Mouse (Mus musculus) stomach, embryonic 15.5 days (tissue): ENCODE results near the gene Ppp6r3. TPM values are rescaled to one million over a fixed set of nuclear protein-coding genes. Genes with fewer than 3 reads are reported as not detected.

Experiments used
- ATAC-seq: fragments of 200-750 bp; cut with Nextera tagmentation; 2 replicates; pipeline ENCODE4 v1.8.0; 2017; ENCODE audit warnings: low read depth, moderate number of reproducible peaks, moderate TSS enrichment; ENCODE audit not compliant: insufficient read depth, low FRiP score
- H3K27ac ChIP-seq: fragments of 300-500 bp; sonication (generic); 2 replicates; pipeline ENCODE4 v1.5.1; 2015; ENCODE audit warnings: mild to moderate bottlenecking, inconsistent platforms
- H3K27me3 ChIP-seq: fragments of 300-500 bp; sonication (generic); replicated peaks from 2 replicates; pipeline ENCODE4 v1.6.1; 2015; ENCODE audit warnings: inconsistent platforms
- H3K36me3 ChIP-seq: fragments of 300-500 bp; sonication (generic); 2 replicates; pipeline ENCODE4 v1.6.1; 2015; ENCODE audit warnings: inconsistent platforms
- H3K4me1 ChIP-seq: fragments of 300-500 bp; sonication (generic); 2 replicates; pipeline ENCODE4 v1.6.1; 2015; ENCODE audit warnings: inconsistent platforms
- H3K4me2 ChIP-seq: fragments of 300-500 bp; sonication (generic); 2 replicates; pipeline ENCODE4 v1.6.1; 2015; ENCODE audit warnings: mild to moderate bottlenecking, inconsistent platforms
- H3K4me3 ChIP-seq: fragments of 300-500 bp; sonication (generic); replicated peaks from 2 replicates; pipeline ENCODE4 v1.5.1; 2015; ENCODE audit warnings: inconsistent platforms
- H3K9ac ChIP-seq: fragments of 300-500 bp; sonication (generic); 2 replicates; pipeline ENCODE4 v1.6.1; 2015; ENCODE audit warnings: inconsistent platforms
- H3K9me3 ChIP-seq: fragments of 300-500 bp; sonication (generic); 2 replicates; pipeline ENCODE4 v1.6.1; 2016; ENCODE audit warnings: inconsistent platforms
- WGBS: fragments of 180-500 bp; shearing (Covaris S2); methylation state at CpG from one replicate; pipeline ENCODE4 v1.1.7; 2015; 5-methylcytosine and 5-hydroxymethylcytosine counted together
- polyA plus RNA-seq: library from polyadenylated mRNA; unstranded; fragments of >200 nt; fragmentation: Nextera tagmentation; extraction: Ambion mirVana; gene quantifications from 2 replicates; pipeline ENCODE4 v1.2.1, GENCODE M21; 2015

Ppp6r3 gene
- polyA plus RNA-seq, 1 experiment from 2014 or later = 46.1 TPM

- WGBS = 95% methylated on average over 7 of the region's 7 CpGs
- no peak overlapping the region for H3K9ac ChIP-seq
Observed at GRCm38 (mm10) chr19:3482831-3483230, 92.7 kb downstream of the Ppp6r3 start.

GRCm38 (mm10) chr19:3480101-3480500, 95.4 kb downstream of the Ppp6r3 start:
- H3K9ac ChIP-seq = no peak overlapping the region
- H3K4me1 ChIP-seq = no peaks in the 10 kb centered on the region
- no peaks in the 10 kb centered on the region for H3K9me3 ChIP-seq
- peaks cover 47% of the 10 kb centered on the region for H3K36me3 ChIP-seq
- no peak overlapping the region for H3K4me2 ChIP-seq
- no peak for ATAC-seq
- H3K27me3 ChIP-seq = no peaks in the 10 kb centered on the region
- no peak overlapping the region for H3K4me3 ChIP-seq
- WGBS = 90% methylated on average over 8 of the region's 8 CpGs
- no peak overlapping the region for H3K27ac ChIP-seq

More at GRCm38 (mm10) chr19:3482831-3483230, 92.7 kb downstream of the Ppp6r3 start:
- peaks cover 58% of the 10 kb centered on the region for H3K36me3 ChIP-seq
- H3K4me3 ChIP-seq = no peak overlapping the region
- no peaks in the 10 kb centered on the region for H3K9me3 ChIP-seq
- H3K27me3 ChIP-seq = no peaks in the 10 kb centered on the region
- H3K4me2 ChIP-seq = no peak overlapping the region
- ATAC-seq = no peak
- H3K4me1 ChIP-seq = no peaks in the 10 kb centered on the region
- H3K27ac ChIP-seq = no peak overlapping the region

DNA sequence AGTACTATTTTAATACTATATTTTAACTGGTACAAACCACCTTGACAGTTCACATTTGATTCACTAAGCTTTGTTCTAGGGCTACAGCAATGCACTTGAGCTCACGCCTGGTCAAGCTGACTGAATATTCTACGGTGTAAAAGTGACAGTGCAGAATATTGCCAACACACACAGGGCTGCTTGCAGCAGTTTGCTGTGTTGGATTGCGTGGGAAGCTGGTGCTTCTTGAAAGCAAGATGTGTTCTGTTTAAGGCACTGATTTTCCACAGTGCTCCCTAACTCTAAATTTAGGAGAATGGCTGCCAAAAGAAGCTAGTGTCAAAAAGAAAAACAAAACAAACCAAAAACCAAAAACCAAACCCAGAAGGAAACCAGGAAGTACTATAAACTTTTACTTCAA, 98.6 kb downstream of the Ppp6r3 start:
- H3K4me3 ChIP-seq = no peak overlapping the region
- no peaks in the 10 kb centered on the region for H3K9me3 ChIP-seq
- H3K4me2 ChIP-seq = no peak overlapping the region
- ATAC-seq = no peak
- no peak overlapping the region for H3K9ac ChIP-seq
- peaks cover 43% of the 10 kb centered on the region for H3K36me3 ChIP-seq
- H3K4me1 ChIP-seq = no peaks in the 10 kb centered on the region
- no peak overlapping the region for H3K27ac ChIP-seq
- no peaks in the 10 kb centered on the region for H3K27me3 ChIP-seq
- 94% methylated on average over 3 of the region's 3 CpGs for WGBS

DNA sequence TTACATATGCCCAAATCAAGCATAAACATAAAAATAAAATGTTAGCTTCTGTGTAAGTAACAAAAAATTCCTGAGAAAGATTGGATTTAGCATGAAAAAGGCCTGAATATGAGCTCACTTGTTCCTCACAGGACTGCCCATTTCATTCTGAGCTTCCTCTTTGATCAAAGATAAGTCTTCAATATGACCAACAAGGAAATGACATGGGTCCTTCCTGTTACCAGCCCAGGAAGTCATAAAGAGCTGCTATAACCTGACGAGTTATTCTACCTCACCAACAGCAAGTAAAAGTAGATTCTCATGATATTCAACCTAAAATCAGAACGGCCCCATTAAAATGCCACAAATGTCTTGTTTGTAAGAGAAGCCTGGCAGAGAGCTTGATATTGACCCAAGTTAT, 104.3 kb downstream of the Ppp6r3 start:
- Histone ChIP-seq H3K4me3 (no peak overlapping the region), H3K27ac (no peak overlapping the region), H3K4me1 (no peaks in the 10 kb centered on the region), H3K9ac (no peak overlapping the region), H3K27me3 (no peaks in the 10 kb centered on the region), H3K36me3 (peaks cover 79% of the 10 kb centered on the region), H3K9me3 (no peaks in the 10 kb centered on the region), H3K4me2 (no peak overlapping the region)
- WGBS = 92% methylated on average over 2 of the region's 2 CpGs
- no peak for ATAC-seq

DNA sequence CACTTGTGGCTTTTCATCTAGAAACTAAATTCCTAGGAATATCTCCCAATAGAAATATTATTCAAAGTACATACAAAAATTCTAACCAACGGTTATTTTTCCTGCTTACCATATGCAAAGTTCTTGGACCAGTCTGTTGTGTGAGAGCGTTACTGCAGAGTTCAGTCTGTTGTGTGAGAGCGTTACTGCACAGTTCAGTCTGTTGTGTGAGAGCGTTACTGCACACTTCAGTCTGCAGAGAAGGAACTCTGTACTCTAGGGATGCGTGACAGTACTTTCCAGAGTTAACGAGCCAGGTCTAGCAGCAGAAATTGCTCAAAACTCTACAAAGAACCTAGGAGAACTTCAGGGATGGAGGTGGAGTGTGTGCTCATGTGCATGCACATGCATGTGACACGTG, 108.0 kb downstream of the Ppp6r3 start:
- 96% methylated on average over 7 of the region's 7 CpGs for WGBS
- ATAC-seq = no peak
- Histone ChIP-seq H3K9me3 (no peaks in the 10 kb centered on the region), H3K27ac (no peak overlapping the region), H3K4me2 (no peak overlapping the region), H3K4me3 (no peak overlapping the region), H3K9ac (no peak overlapping the region), H3K36me3 (peaks cover 91% of the 10 kb centered on the region), H3K27me3 (no peaks in the 10 kb centered on the region), H3K4me1 (no peaks in the 10 kb centered on the region)

- Histone ChIP-seq H3K27me3 (no peaks in the 10 kb centered on the region), H3K4me2 (no peak overlapping the region), H3K9me3 (no peaks in the 10 kb centered on the region), H3K4me3 (no peak overlapping the region), H3K36me3 (peaks cover 84% of the 10 kb centered on the region), H3K4me1 (no peaks in the 10 kb centered on the region), H3K27ac (no peak overlapping the region), H3K9ac (no peak overlapping the region)
- no peak for ATAC-seq
- WGBS = 88% methylated on average over 3 of the region's 3 CpGs
Observed at GRCm38 (mm10) chr19:3459986-3460385, 115.6 kb downstream of the Ppp6r3 start.

GRCm38 (mm10) chr19:3458331-3459099, 117.0 kb downstream of the Ppp6r3 start:
- H3K9me3 ChIP-seq = no peaks in the 10 kb centered on the region
- H3K27me3 ChIP-seq = no peaks in the 10 kb centered on the region
- H3K36me3 ChIP-seq = peaks cover 70% of the 10 kb centered on the region
- H3K27ac ChIP-seq = no peak overlapping the region
- no peak for ATAC-seq
- no peak overlapping the region for H3K4me2 ChIP-seq
- H3K4me1 ChIP-seq = no peaks in the 10 kb centered on the region
- 90% methylated on average over 6 of the region's 6 CpGs for WGBS
- no peak overlapping the region for H3K4me3 ChIP-seq
- no peak overlapping the region for H3K9ac ChIP-seq

DNA sequence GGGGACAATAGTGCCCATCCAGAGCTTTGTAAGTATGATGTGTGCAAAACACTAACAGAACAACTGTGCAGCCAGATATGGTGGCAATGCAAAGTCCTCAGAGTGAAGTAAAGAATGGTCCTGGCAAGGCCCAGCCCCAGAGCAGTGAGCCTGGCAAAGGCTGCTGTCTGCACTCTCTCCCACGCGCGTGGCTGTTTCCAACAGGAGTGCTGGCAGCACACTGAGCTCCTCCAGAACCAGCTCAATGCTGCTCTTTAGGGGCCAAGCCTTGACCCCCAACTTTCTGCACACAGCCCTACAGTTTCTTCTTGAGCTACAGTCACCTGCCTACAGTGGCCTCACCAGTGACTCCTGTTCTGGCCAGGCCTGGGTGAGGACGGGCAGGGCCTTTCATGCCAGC, 117.8 kb downstream of the Ppp6r3 start:
- Histone ChIP-seq H3K9me3 (no peaks in the 10 kb centered on the region), H3K27me3 (no peaks in the 10 kb centered on the region), H3K27ac (no peak overlapping the region), H3K9ac (no peak overlapping the region), H3K4me2 (no peak overlapping the region), H3K4me3 (no peak overlapping the region), H3K4me1 (no peaks in the 10 kb centered on the region), H3K36me3 (peaks cover 64% of the 10 kb centered on the region)
- ATAC-seq = no peak
- 95% methylated on average over 4 of the region's 4 CpGs for WGBS

DNA sequence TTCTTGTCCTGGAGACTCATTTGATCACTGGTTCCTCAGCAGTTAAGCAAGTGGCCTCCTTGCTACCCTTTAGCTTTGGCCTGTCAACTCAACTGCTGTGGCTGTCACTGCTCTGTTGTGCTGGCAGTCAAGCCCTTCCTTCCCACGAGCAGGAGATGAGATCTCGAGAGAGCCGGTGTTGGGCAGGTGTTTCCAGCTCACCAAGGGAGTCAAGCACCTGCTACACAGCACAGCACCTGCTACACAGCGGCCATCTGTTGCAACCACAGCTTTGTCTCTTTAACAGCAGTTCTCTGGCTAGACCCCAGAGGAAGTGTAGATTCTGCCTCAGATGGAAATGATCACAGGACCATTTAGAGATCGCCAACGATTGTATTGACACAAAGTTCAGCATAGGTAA, 123.9 kb downstream of the Ppp6r3 start:
- Histone ChIP-seq H3K4me2 (no peak overlapping the region), H3K4me1 (0 out of 2 replicates have a peak, but pooled peaks cover 6% of the 10 kb centered on the region), H3K9ac (no peak overlapping the region), H3K36me3 (peaks cover 12% of the 10 kb centered on the region), H3K27ac (no peak overlapping the region), H3K4me3 (no peak overlapping the region), H3K9me3 (no peaks in the 10 kb centered on the region), H3K27me3 (no peaks in the 10 kb centered on the region)
- ATAC-seq = no peak
- WGBS = 48% methylated on average over 6 of the region's 6 CpGs

- ATAC-seq = peak; percentile 65
- Histone ChIP-seq H3K27me3 (no peaks in the 10 kb centered on the region), H3K9ac (no peak overlapping the region), H3K36me3 (peaks cover 10% of the 10 kb centered on the region; the same call in 1 of the 2 replicates), H3K4me3 (no peak overlapping the region), H3K4me1 (0 out of 2 replicates have a peak, but pooled peaks cover 6% of the 10 kb centered on the region), H3K27ac (no peak overlapping the region), H3K4me2 (no peak overlapping the region), H3K9me3 (no peaks in the 10 kb centered on the region)
- 26% methylated on average over 6 of the region's 6 CpGs for WGBS
Observed at GRCm38 (mm10) chr19:3451170-3451569, 124.4 kb downstream of the Ppp6r3 start.

GRCm38 (mm10) chr19:3450714-3451113, 124.8 kb downstream of the Ppp6r3 start:
- WGBS = 89% methylated on average over 3 of the region's 3 CpGs
- H3K27me3 ChIP-seq = no peaks in the 10 kb centered on the region
- no peaks in the 10 kb centered on the region for H3K9me3 ChIP-seq
- no peak for ATAC-seq
- no peak overlapping the region for H3K27ac ChIP-seq
- 0 out of 2 replicates have a peak, but pooled peaks cover 6% of the 10 kb centered on the region for H3K4me1 ChIP-seq
- H3K4me3 ChIP-seq = no peak overlapping the region
- peaks cover 7% of the 10 kb centered on the region; the same call in 1 of the 2 replicates for H3K36me3 ChIP-seq
- no peak overlapping the region for H3K4me2 ChIP-seq
- no peak overlapping the region for H3K9ac ChIP-seq

GRCm38 (mm10) chr19:3449248-3449647, 126.3 kb downstream of the Ppp6r3 start:
- no peak overlapping the region for H3K4me3 ChIP-seq
- H3K4me2 ChIP-seq = no peak overlapping the region
- 0 out of 2 replicates have a peak, but pooled peaks cover 6% of the 10 kb centered on the region for H3K4me1 ChIP-seq
- no peak overlapping the region for H3K27ac ChIP-seq
- no peaks in the 10 kb centered on the region for H3K36me3 ChIP-seq
- 64% methylated on average over 3 of the region's 3 CpGs for WGBS
- no peak overlapping the region for H3K9ac ChIP-seq
- no peaks in the 10 kb centered on the region for H3K27me3 ChIP-seq
- H3K9me3 ChIP-seq = no peaks in the 10 kb centered on the region
- 0 out of 2 replicates have a peak, but pooled peaks have one; percentile 16 for ATAC-seq
